Mouse (Mus musculus): ENCODE data around the gene Fam3c.

Gene Fam3c

DNA sequence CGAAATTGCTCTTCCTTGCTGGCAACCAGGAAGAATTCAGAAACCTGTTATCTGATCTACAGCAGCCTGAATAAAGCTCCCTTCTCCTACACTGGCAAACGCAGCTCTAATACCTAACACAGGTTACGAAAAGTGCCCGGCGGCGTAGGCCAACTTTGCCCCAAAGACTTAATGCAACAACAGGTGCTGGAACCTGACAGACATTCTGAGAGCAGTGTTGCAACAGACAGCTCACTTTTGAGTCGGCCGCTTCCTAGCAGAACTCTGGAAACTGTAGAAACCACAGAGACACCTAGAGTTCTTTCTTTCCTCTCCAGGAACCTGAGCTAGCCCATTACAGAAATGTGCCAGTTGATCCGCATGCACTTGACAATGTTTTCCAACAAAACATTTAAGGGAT is 4.5 kb downstream of the Fam3c start:
- no peak for DNase-seq

DNA sequence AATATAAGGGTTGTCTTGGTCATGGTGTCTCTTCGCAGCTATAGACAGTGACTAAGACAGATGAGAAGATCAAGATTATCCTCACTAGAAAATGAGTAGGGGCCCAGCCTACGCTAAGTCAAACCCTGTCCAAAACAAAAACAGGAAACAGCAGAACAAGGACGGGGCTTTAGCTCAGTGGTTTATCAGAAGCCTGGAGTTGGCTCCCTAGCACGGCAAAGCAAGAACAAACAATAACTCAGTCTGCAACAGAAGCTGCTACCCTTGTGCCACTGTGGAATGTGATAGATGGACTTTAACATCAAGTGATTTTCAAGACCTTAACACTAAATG is 5.8 kb downstream of the Fam3c start:
- no peak for DNase-seq

GRCm38 (mm10) chr6:22349531-22350238 is 6.4 kb downstream of the Fam3c start:
- DNase-seq = no peak

- DNase-seq = no peak
Observed at GRCm38 (mm10) chr6:22348975-22349374, 7.1 kb downstream of the Fam3c start.

- DNase-seq = no peak
Observed at GRCm38 (mm10) chr6:22348130-22348529, 7.9 kb downstream of the Fam3c start.

- no peak for DNase-seq
Observed at GRCm38 (mm10) chr6:22347132-22347902, 8.7 kb downstream of the Fam3c start.

DNA sequence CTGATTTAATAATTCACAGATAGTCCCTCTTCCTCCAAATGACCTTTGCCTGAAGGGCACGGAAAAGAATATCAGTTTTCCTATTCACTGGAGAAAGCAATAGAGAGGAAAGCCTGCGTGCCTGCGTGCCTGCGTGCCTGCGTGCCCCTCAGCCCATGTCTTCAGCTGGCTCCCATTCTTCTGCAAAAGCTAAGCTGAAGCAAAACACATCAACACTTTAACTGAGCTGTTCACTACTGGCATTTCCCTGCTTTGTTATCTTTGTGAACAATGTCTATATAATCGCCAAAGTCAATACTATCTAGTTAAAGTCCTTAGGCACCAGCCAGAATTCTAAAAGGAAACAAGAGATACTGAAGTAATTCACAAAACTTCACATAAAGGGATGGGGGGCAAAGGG is 11.6 kb downstream of the Fam3c start:
- DNase-seq = no peak

- DNase-seq = no peak
Observed at GRCm38 (mm10) chr6:22343706-22344105, 12.3 kb downstream of the Fam3c start.

DNA sequence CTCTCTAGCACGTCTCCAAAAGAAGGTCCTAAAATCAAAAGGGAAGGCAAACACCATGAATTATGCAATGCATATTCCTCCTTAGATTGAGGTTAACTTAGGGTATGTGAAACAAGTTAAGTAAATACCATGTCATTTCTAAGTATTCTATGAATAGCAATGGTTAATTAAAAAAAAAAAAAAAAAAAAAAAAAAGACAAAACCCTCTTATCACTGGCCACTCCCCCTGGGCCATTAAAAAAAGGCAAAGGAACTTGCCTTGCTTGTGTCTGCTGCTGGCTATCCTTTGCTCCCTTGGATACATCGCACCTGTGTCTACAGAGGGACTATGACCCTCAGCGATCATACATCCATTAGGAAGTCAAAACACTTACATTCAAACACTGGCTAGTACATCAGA is 12.8 kb downstream of the Fam3c start:
- no peak for DNase-seq

GRCm38 (mm10) chr6:22340779-22341178 is 15.3 kb downstream of the Fam3c start:
- no peak for DNase-seq

GRCm38 (mm10) chr6:22339763-22340542 is 16.1 kb downstream of the Fam3c start:
- no peak for DNase-seq

GRCm38 (mm10) chr6:22332548-22332947 is 23.5 kb downstream of the Fam3c start:
- no peak for DNase-seq

- no peak for DNase-seq
Observed at GRCm38 (mm10) chr6:22330169-22330960, 25.7 kb downstream of the Fam3c start.

DNA sequence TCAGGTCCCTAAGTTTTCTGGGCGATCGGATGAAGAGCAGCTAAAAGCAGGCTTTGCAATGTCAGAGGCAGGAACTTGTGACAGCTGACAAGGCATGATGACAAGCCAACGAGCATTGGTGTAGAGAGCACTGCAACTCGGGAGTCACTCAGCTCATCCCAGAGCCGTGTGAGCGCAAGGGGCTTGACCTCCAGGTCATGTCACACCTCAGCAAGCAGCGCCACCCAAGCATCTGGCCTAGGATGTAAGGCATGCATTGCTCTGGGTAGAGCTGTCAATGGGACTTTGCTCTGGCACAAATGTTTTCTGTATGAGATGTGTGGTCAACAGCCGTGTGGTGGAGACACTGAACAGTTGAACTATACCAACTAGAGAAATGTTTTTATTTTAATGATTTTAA is 28.1 kb downstream of the Fam3c start:
- DNase-seq = no peak

GRCm38 (mm10) chr6:22327091-22327490 is 29.0 kb downstream of the Fam3c start:
- peak; percentile 25 for DNase-seq

DNA sequence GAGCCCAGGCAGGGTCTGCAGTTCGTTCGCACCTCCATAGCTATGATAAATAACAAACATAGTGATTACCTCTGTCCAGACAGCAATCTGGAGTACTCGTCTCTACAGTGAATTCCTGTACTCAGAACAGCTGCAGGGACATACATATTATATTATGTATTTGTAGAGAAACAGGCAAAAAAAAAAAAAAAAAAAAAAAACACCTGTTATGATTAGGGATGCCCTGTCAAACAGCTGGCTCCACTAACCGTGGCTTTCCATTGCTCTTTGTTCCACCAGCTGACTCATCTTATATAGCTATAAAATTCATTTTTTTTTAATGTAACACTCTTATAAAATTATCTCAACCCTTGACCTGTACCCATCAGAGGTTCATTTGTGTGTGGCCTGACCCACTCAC is 29.8 kb downstream of the Fam3c start:
- no peak for DNase-seq

DNA sequence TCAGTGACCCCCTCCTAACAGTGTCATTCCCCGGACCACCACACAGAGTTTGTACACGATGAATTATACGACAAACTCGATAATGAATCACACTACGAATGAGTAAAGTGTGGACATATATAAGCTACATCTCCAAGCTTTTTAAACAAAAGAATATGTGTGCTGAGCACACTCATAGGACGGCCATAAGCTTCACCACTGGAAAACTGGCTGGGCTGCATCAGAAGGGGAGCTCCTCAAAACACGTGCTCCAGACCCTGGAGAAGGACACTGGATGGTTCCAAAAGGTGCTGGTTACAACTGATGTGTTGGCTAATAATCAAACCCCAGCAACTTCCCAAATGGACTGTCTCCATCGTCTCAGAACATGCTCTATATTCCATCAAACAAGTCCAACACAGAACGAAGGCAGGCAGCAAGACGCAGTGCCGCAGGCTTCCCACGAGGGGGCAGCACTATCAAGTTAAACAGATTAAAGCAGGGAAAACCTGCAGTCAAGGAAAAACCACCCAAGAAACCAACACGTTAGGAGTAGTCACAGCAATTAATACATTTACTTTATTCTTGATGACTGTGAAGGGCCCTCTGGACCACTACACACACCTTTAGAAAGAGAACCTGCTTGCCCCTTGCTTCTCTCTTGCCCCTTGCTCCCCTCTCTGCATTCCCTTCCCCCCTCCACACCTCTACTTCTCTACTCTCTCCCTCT is 30.5 kb downstream of the Fam3c start:
- DNase-seq = peak; percentile 76

DNA sequence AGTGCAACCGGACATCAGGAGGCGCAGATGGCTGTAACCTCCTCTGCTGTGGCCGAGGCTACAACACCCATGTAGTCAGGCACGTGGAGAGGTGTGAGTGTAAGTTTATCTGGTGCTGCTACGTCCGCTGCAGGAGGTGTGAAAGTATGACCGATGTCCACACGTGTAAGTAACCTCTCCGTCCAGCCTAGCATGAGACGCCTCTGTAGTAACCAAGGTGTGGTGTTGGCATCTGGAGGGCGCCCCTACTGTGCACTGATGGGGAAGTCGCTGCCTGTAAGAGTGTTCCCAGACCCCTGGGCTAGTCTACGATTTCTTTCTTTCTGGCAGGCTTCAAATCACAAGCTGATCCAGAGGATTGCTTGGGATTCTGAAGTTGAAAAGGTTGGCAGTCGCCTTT is 58.0 kb downstream of the Fam3c start:
- no peak for DNase-seq

DNA sequence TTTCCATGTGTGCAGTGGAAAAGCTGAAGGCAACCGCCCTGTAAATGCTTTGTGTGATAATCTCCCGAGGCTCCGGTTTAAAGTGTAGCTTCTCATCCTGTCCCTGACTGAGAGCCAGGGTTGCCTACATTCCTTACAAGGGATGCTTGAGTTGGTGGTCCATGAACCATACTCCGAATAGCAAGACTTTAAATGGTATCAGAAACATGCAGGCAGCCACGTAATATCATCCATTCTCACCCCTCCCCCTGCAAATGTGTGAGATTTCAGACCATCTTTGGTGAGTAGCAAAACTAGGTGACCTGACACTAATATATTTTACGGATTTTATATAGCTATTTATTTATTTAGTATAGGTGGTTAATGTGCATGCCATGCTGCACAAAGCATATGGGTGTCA is 59.0 kb downstream of the Fam3c start:
- DNase-seq = no peak

DNA sequence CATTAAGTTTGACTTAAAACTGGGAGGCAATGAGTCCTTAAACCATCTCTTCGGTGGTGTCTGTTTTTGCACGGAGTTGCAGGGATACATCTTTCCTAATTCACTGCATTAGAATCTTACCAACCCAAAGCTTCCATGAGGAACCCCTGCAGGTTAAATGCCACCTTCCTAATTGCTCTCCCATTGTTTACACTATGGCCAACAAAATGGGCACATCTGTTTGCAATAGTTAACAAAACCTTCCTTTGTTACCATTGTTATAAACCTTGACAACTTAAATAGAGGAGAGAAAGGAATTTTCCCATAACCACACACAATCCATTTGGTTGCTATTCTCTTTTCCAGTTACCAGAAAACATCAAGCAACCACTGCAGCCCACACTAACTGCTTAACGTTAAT is 62.1 kb downstream of the Fam3c start:
- no peak for DNase-seq

GRCm38 (mm10) chr6:22292056-22292455 is 64.0 kb downstream of the Fam3c start:
- DNase-seq = no peak

- DNase-seq = no peak
Observed at GRCm38 (mm10) chr6:22290790-22291189, 65.3 kb downstream of the Fam3c start.
